Mouse (Mus musculus): Measurements from ENCODE around the gene Ak2.

GRCm38 (mm10) chr4:128991500-128992008 lies at the start of gene Ak2:
- TF ChIP-seq CTCF (IDR thresholded peaks at IDR 0.05; ENCODE audit: control insufficient read depth, insufficient read depth, insufficient read length) (no peak), USF1 (IDR thresholded peaks at IDR 0.05; ENCODE audit: low read depth) (no peak), CEBPB (IDR thresholded peaks at IDR 0.05; ENCODE audit: low read depth) (no peak), MYOD1 (IDR thresholded peaks at IDR 0.05; ENCODE audit: control insufficient read depth, insufficient read length, low read depth) (no peak)

All from C2C12 (cell line).